Mouse (Mus musculus) hindbrain, postnatal 0 days (tissue): Measurements from ENCODE around the gene Pknox2. TPM values are rescaled to one million over a fixed set of nuclear protein-coding genes. Genes with fewer than 3 reads are reported as not detected.

Experiments
- ATAC-seq: fragments of 200-750 bp; cut with Nextera tagmentation; 2 replicates; pipeline ENCODE4 v1.8.0; 2017; ENCODE audit warnings: mild to moderate bottlenecking, moderate TSS enrichment, moderate library complexity
- DNase-seq: peaks from one replicate; pipeline ENCODE4 v3.0.0-alpha.2; 2015; ENCODE audit warnings: low spot score
- H3K27ac ChIP-seq: fragments of 300-500 bp; sonication (generic); 2 replicates; pipeline ENCODE4 v1.5.1; 2014; ENCODE audit warnings: mild to moderate bottlenecking
- H3K27me3 ChIP-seq: fragments of 300-500 bp; sonication (generic); 2 replicates; pipeline ENCODE4 v1.6.1; 2014; ENCODE audit warnings: low read length, mixed read lengths; ENCODE audit not compliant: insufficient read depth
- H3K36me3 ChIP-seq: fragments of 300-500 bp; sonication (generic); 2 replicates; pipeline ENCODE4 v1.6.1; 2014; ENCODE audit warnings: low read length, mixed read lengths; ENCODE audit not compliant: insufficient read depth
- H3K4me1 ChIP-seq: fragments of 300-500 bp; sonication (generic); 2 replicates; pipeline ENCODE4 v1.6.1; 2014; ENCODE audit warnings: antibody characterized with exemption, low read length, mixed read lengths; ENCODE audit not compliant: insufficient read depth
- H3K4me2 ChIP-seq: fragments of 300-500 bp; sonication (generic); 2 replicates; pipeline ENCODE4 v1.6.1; 2014; ENCODE audit warnings: low read depth, mild to moderate bottlenecking, low read length, moderate library complexity, mixed read lengths
- H3K4me3 ChIP-seq: fragments of 300-500 bp; sonication (generic); 2 replicates; pipeline ENCODE4 v1.5.1; 2014; ENCODE audit warnings: low read length
- H3K9ac ChIP-seq: fragments of 300-500 bp; sonication (generic); replicated peaks from 2 replicates; pipeline ENCODE4 v1.6.1; 2014; ENCODE audit warnings: mild to moderate bottlenecking, low read length, moderate library complexity, mixed read lengths
- H3K9me3 ChIP-seq: fragments of 300-500 bp; sonication (generic); 2 replicates; pipeline ENCODE4 v1.6.1; 2016; ENCODE audit warnings: low read length, mixed read lengths
- CTCF ChIP-seq: IDR thresholded peaks from 2 replicates; pipeline ENCODE4 v1.5.1; 2016; ENCODE audit warnings: antibody characterized with exemption, control low read depth, low read depth
- WGBS: fragments of 180-500 bp; shearing (Covaris S2); extraction: QIAGEN DNeasy Blood & Tissue Kit; methylation state at CpG from one replicate; pipeline ENCODE4 v1.1.7; 2014; 5-methylcytosine and 5-hydroxymethylcytosine counted together
- polyA plus RNA-seq: library from polyadenylated mRNA; unstranded; fragments of >200 nt; fragmentation: Nextera tagmentation; extraction: Ambion mirVana; gene quantifications from 2 replicates; pipeline ENCODE4 v1.2.1, GENCODE M21; 2015
- total RNA-seq: library from RNA; depleted of rRNA; stranded (reverse); fragments of >200 nt; gene quantifications from 2 replicates; pipeline ENCODE4 v1.2.3, GENCODE M21; 2014

Pknox2 gene
- total and polyA plus RNA-seq, 2 experiments from 2014 or later, result 22.2 to 23.5 TPM

- no peak overlapping the region for H3K27ac ChIP-seq
- 91% methylated on average over 6 of the region's 6 CpGs for WGBS
Observed at GRCm38 (mm10) chr9:37129046-37129445, 18.2 kb downstream of the Pknox2 start.

GRCm38 (mm10) chr9:37126197-37126596 lies 21.0 kb downstream of the Pknox2 start:
- DNase-seq (no peak), ATAC-seq (no peak)
- Histone ChIP-seq H3K9ac (no peak overlapping the region), H3K4me3 (no peak overlapping the region), H3K36me3 (no peaks in the 10 kb centered on the region), H3K9me3 (no peaks in the 10 kb centered on the region), H3K27ac (no peak overlapping the region), H3K4me2 (no peak overlapping the region), H3K4me1 (peaks cover 18% of the 10 kb centered on the region), H3K27me3 (no peaks in the 10 kb centered on the region)
- TF ChIP-seq CTCF, result no peak
- WGBS, result 73% methylated on average over 2 of the region's 2 CpGs

More at GRCm38 (mm10) chr9:37129046-37129445, 18.2 kb downstream of the Pknox2 start:
- Histone ChIP-seq H3K9me3 (no peaks in the 10 kb centered on the region), H3K36me3 (no peaks in the 10 kb centered on the region), H3K4me2 (no peak overlapping the region), H3K27me3 (no peaks in the 10 kb centered on the region), H3K4me3 (no peak overlapping the region), H3K4me1 (peaks cover 4% of the 10 kb centered on the region; the same call in 1 of the 2 replicates), H3K9ac (no peak overlapping the region)
- ATAC-seq (no peak), DNase-seq (no peak)
- no peak for TF ChIP-seq CTCF

GRCm38 (mm10) chr9:37124696-37125480 lies 22.3 kb downstream of the Pknox2 start:
- 68% methylated on average over 8 of the region's 8 CpGs for WGBS
- peak; percentile 61 for TF ChIP-seq CTCF
- Histone ChIP-seq H3K9ac (no peak overlapping the region), H3K27ac (no peak overlapping the region), H3K9me3 (no peaks in the 10 kb centered on the region), H3K4me3 (no peak overlapping the region), H3K4me1 (peaks cover 24% of the 10 kb centered on the region), H3K4me2 (no peak overlapping the region), H3K36me3 (no peaks in the 10 kb centered on the region), H3K27me3 (no peaks in the 10 kb centered on the region)
- ATAC-seq (peak; percentile 62; the same call in 1 of the 2 replicates), DNase-seq (no peak)

GRCm38 (mm10) chr9:37123384-37123783 lies 23.8 kb downstream of the Pknox2 start:
- Histone ChIP-seq H3K9me3 (no peaks in the 10 kb centered on the region), H3K4me2 (no peak overlapping the region), H3K4me1 (peaks cover 24% of the 10 kb centered on the region), H3K27ac (no peak overlapping the region), H3K27me3 (no peaks in the 10 kb centered on the region), H3K36me3 (no peaks in the 10 kb centered on the region), H3K4me3 (no peak overlapping the region), H3K9ac (no peak overlapping the region)
- 61% methylated on average over 7 of the region's 7 CpGs for WGBS
- no peak for ATAC-seq
- no peak for DNase-seq
- no peak for TF ChIP-seq CTCF

- H3K4me1 ChIP-seq, result peaks cover 24% of the 10 kb centered on the region
- no peak for DNase-seq
- WGBS, result 45% methylated on average over 6 of the region's 6 CpGs
- no peak overlapping the region for H3K4me2 ChIP-seq
- ATAC-seq, result peak; percentile 46
- no peak overlapping the region for H3K27ac ChIP-seq
- H3K9ac ChIP-seq, result no peak overlapping the region
- H3K36me3 ChIP-seq, result no peaks in the 10 kb centered on the region
- no peaks in the 10 kb centered on the region for H3K9me3 ChIP-seq
- no peak overlapping the region for H3K4me3 ChIP-seq
- no peaks in the 10 kb centered on the region for H3K27me3 ChIP-seq
- no peak for TF ChIP-seq CTCF
Observed at GRCm38 (mm10) chr9:37122971-37123370, 24.2 kb downstream of the Pknox2 start.

GRCm38 (mm10) chr9:37122381-37122780 lies 24.8 kb downstream of the Pknox2 start:
- Histone ChIP-seq H3K4me3 (no peak overlapping the region), H3K9ac (no peak overlapping the region), H3K36me3 (no peaks in the 10 kb centered on the region), H3K9me3 (no peaks in the 10 kb centered on the region), H3K4me1 (peaks cover 24% of the 10 kb centered on the region), H3K27ac (peak overlapping the region; percentile 32; the same call in 1 of the 2 replicates), H3K27me3 (no peaks in the 10 kb centered on the region), H3K4me2 (no peak overlapping the region)
- TF ChIP-seq CTCF, result no peak
- ATAC-seq, result no peak
- WGBS, result 67% methylated on average over 1 of the region's 1 CpGs
- DNase-seq, result no peak

GRCm38 (mm10) chr9:37121761-37122331 lies 25.4 kb downstream of the Pknox2 start:
- no peak overlapping the region for H3K9ac ChIP-seq
- no peaks in the 10 kb centered on the region for H3K36me3 ChIP-seq
- ATAC-seq, result no peak
- no peak overlapping the region for H3K27ac ChIP-seq
- no peak overlapping the region for H3K4me3 ChIP-seq
- H3K27me3 ChIP-seq, result no peaks in the 10 kb centered on the region
- H3K4me1 ChIP-seq, result peaks cover 24% of the 10 kb centered on the region
- 43% methylated on average over 4 of the region's 4 CpGs for WGBS
- no peak for DNase-seq
- no peaks in the 10 kb centered on the region for H3K9me3 ChIP-seq
- TF ChIP-seq CTCF, result no peak
- H3K4me2 ChIP-seq, result no peak overlapping the region
